Mouse (Mus musculus) frontal cortex, postnatal 14 days (tissue): ENCODE data around the gene Pes1.
"Not testable (repeated sequence)": the region's sequence is repeated elsewhere in the genome, so short reads cannot be mapped to it uniquely, and the experiment has no call there.

Experiments
- DNase-seq, 2 experiments: peaks; one replicate each; pipeline ENCODE4 v3.0.0; 2022; ENCODE audit warnings: low spot score in 2 of 2

The Pes1 gene

GRCm38 (mm10) chr11:3963610-3964415, at the start of gene Pes1:
Gene Pes1, plus strand, starts transcription at chr11:3963975.
- peak; percentile 69 to 75 for DNase-seq

- peak; percentile 58 to 77 for DNase-seq
Observed at GRCm38 (mm10) chr11:3914109-3914840, 49.5 kb upstream of the Pes1 start, which contains the start of gene Slc35e4. Gene Slc35e4, minus strand, starts transcription at chr11:3914664.

GRCm38 (mm10) chr11:3918738-3919137, 45.0 kb upstream of the Pes1 start:
- DNase-seq = no peak

- DNase-seq = no peak
Observed at GRCm38 (mm10) chr11:3920476-3920875, 43.3 kb upstream of the Pes1 start.

GRCm38 (mm10) chr11:3921281-3921850, 42.4 kb upstream of the Pes1 start:
- peak in 1 of 2 experiments; percentile 53 for DNase-seq

- DNase-seq = no peak
Observed at GRCm38 (mm10) chr11:3922115-3922514, 41.7 kb upstream of the Pes1 start.

GRCm38 (mm10) chr11:3922731-3923130, 41.0 kb upstream of the Pes1 start:
- DNase-seq = no peak

GRCm38 (mm10) chr11:3925916-3926315, 37.9 kb upstream of the Pes1 start:
- no peak for DNase-seq

GRCm38 (mm10) chr11:3930019-3930418, 33.8 kb upstream of the Pes1 start:
- no peak for DNase-seq

- no peak for DNase-seq
Observed at GRCm38 (mm10) chr11:3930931-3931330, 32.8 kb upstream of the Pes1 start.

- DNase-seq = peak; percentile 48 to 52
Observed at GRCm38 (mm10) chr11:3931511-3932211, 32.1 kb upstream of the Pes1 start, which contains the start of gene Tcn2. Gene Tcn2, minus strand, starts transcription at chr11:3932159.

GRCm38 (mm10) chr11:3933756-3934285, 30.0 kb upstream of the Pes1 start:
- no peak for DNase-seq

GRCm38 (mm10) chr11:3935135-3935534, 28.6 kb upstream of the Pes1 start:
- DNase-seq = no peak

GRCm38 (mm10) chr11:3936318-3936717, 27.5 kb upstream of the Pes1 start:
- DNase-seq = no peak

- DNase-seq = no peak
Observed at GRCm38 (mm10) chr11:3937321-3937874, 26.4 kb upstream of the Pes1 start.

GRCm38 (mm10) chr11:3941371-3941770, 22.4 kb upstream of the Pes1 start:
- DNase-seq = no peak

- no peak for DNase-seq
Observed at GRCm38 (mm10) chr11:3946386-3946785, 17.4 kb upstream of the Pes1 start.

GRCm38 (mm10) chr11:3954876-3955275, 8.9 kb upstream of the Pes1 start:
- DNase-seq = not testable (repeated sequence)

GRCm38 (mm10) chr11:3955371-3955770, 8.4 kb upstream of the Pes1 start:
- DNase-seq = not testable (repeated sequence)

GRCm38 (mm10) chr11:3960901-3961300, 2.9 kb upstream of the Pes1 start:
- no peak for DNase-seq

GRCm38 (mm10) chr11:3961761-3962160, 2.0 kb upstream of the Pes1 start:
- no peak for DNase-seq
